Mouse (Mus musculus): ENCODE results near the gene Efr3b.

DNA sequence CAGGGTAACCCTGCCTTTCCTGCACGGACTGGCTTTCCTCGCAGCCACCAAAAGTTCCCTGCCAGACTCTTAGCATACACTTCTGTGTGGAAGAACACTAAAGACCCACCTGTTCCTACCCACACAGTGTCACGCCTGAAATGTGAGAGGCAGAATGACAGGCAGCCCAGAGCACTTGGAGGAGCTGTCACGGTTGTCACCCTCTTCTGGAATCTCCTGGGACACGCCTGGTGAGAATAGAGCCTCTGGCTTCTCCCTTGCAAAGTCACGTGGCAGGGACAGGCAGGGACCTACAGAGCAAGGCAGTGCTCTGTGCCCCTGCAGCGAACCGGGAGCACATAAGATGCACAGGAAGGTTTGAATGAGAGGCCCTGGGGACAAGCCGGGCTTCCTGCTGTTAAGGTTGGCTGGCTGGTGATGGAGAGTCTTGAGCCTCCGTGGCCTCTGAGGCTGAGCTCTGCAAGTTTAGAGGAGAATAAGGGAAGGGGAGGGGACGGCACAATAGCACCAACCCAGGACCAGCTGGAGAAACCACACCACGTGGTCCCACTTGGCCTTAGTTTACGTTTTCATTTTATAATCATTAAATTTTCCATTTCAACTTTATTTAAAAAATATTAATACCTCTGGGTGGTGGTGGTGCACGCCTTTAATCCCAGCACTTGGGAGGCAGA lies 120.9 kb downstream of the Efr3b start:
- no peak for TF ChIP-seq CTCF (IDR thresholded peaks at IDR 0.05)
- TF ChIP-seq EP300 (IDR thresholded peaks at IDR 0.05) = no peak
